Mouse (Mus musculus) ES-E14 (cell line): Measurements from ENCODE around the gene Mospd2. TPM values are rescaled to one million over a fixed set of nuclear protein-coding genes. Genes with fewer than 3 reads are reported as not detected.

Experiments
- DNase-seq: peaks from one replicate; pipeline ENCODE4 v3.0.0-alpha.2; 2013; ENCODE audit warnings: low read depth, low spot score
- H3K27ac ChIP-seq: 2 replicates; pipeline ENCODE4 v1.5.1; 2012; ENCODE audit warnings: low read depth, mild to moderate bottlenecking, low read length, moderate library complexity, mixed read lengths; ENCODE audit not compliant: poor library complexity, insufficient read depth, severe bottlenecking
- H3K36me3 ChIP-seq: 2 replicates; pipeline ENCODE4 v1.6.1; 2012; ENCODE audit warnings: mild to moderate bottlenecking, low read length, moderate library complexity, mixed read lengths; ENCODE audit not compliant: control insufficient read depth, poor library complexity, insufficient read depth, severe bottlenecking
- H3K4me1 ChIP-seq, 2 experiments: fragments of 150-350 bp in 1 of 2; sonication (generic) in 1 of 2; 2 replicates each; pipeline ENCODE4 v1.6.1; 2012; ENCODE audit warnings: low read length in 2 of 2, mild to moderate bottlenecking in 1 of 2, mixed read lengths in 1 of 2; ENCODE audit not compliant: control insufficient read depth in 2 of 2, insufficient read depth in 2 of 2, poor library complexity in 1 of 2
- H3K4me3 ChIP-seq, 2 experiments: fragments of 150-350 bp in 1 of 2; sonication (generic) in 1 of 2; 2 replicates each; pipeline ENCODE4 v1.5.1; 2012; ENCODE audit warnings: low read length in 2 of 2, low read depth in 1 of 2, mild to moderate bottlenecking in 1 of 2, mixed read lengths in 1 of 2; ENCODE audit not compliant: insufficient read depth in 1 of 2, poor library complexity in 1 of 2, severe bottlenecking in 1 of 2
- H3K9ac ChIP-seq: 2 replicates; pipeline ENCODE4 v1.6.1; 2012; ENCODE audit warnings: low read depth, mild to moderate bottlenecking, low read length, mixed read lengths; ENCODE audit not compliant: poor library complexity, insufficient read depth, severe bottlenecking
- H3K9me3 ChIP-seq: fragments of 150-350 bp; sonication (generic); 2 replicates; pipeline ENCODE4 v1.6.1; 2012; ENCODE audit warnings: low read depth, mild to moderate bottlenecking, low read length; ENCODE audit not compliant: control insufficient read depth, insufficient read depth
- CHD2 ChIP-seq: IDR thresholded peaks from 2 replicates; pipeline ENCODE4 v1.6.1; 2014; ENCODE audit warnings: mild to moderate bottlenecking, low read depth, low read length, inconsistent platforms
- HCFC1 ChIP-seq: IDR thresholded peaks from 2 replicates; pipeline ENCODE4 v1.6.1; 2012; ENCODE audit warnings: low read length, inconsistent platforms, borderline replicate concordance; ENCODE audit not compliant: insufficient read depth
- MAFK ChIP-seq: IDR thresholded peaks from 2 replicates; pipeline ENCODE4 v1.6.1; 2014; ENCODE audit warnings: mild to moderate bottlenecking, low read depth, low read length, inconsistent platforms; ENCODE audit not compliant: insufficient read depth
- ZC3H11A ChIP-seq: IDR thresholded peaks from 2 replicates; pipeline ENCODE4 v1.6.1; 2012; ENCODE audit warnings: low read depth, mild to moderate bottlenecking, inconsistent platforms, low read length, borderline replicate concordance
- ZNF384 ChIP-seq: IDR thresholded peaks from 2 replicates; pipeline ENCODE4 v1.6.1; 2012; ENCODE audit warnings: low read depth, low read length, inconsistent platforms
- in situ Hi-C, 2 experiments: fragments of 600-800 bp; cut with MboI; formaldehyde crosslinking; loops; one replicate each; pipeline ENCODE4 v1.15.1; 2025; ENCODE audit warnings: low sequenced_read_pairs in 2 of 2, inconsistent platforms in 1 of 2; ENCODE audit not compliant: unreplicated experiment in 2 of 2
- total RNA-seq: library from RNA; depleted of rRNA; stranded (reverse); fragments of 300-350 nt; gene quantifications from 2 replicates; pipeline ENCODE4 v1.2.3, GENCODE M21; 2012

Gene Mospd2
- total RNA-seq, 1 experiment, result 15.4 TPM

DNA sequence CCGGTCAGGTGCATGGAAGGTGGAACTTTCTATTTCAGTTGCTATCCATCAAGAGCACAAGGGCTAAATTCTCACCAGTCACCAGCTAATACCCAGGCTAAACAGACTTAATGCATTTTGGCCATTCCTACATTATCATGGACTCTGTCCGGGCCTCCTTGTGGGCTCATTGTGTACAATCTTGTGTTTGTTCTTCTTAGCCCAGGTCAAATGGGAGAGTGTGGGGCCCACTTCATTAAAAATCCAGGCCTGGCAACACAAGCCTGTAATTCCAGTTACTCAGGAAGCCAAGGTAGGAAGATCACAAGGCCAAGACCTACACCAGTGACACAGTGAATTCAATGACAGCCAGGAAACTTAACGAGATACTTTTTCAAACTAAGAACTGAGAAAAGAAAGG lies 9.0 kb downstream of the Mospd2 start:
- Histone ChIP-seq H3K9me3 (no peaks in the 10 kb centered on the region), H3K4me3 (no peak overlapping the region), H3K9ac (no peak overlapping the region), H3K36me3 (no peaks in the 10 kb centered on the region), H3K4me1 (no peaks in the 10 kb centered on the region), H3K27ac (no peak overlapping the region)
- no peak for TF ChIP-seq MAFK
- TF ChIP-seq HCFC1, result no peak
- TF ChIP-seq CHD2, result no peak
- TF ChIP-seq ZC3H11A, result no peak
- TF ChIP-seq ZNF384, result no peak
- in situ Hi-C loops, result no loop called here
- DNase-seq, result no peak

DNA sequence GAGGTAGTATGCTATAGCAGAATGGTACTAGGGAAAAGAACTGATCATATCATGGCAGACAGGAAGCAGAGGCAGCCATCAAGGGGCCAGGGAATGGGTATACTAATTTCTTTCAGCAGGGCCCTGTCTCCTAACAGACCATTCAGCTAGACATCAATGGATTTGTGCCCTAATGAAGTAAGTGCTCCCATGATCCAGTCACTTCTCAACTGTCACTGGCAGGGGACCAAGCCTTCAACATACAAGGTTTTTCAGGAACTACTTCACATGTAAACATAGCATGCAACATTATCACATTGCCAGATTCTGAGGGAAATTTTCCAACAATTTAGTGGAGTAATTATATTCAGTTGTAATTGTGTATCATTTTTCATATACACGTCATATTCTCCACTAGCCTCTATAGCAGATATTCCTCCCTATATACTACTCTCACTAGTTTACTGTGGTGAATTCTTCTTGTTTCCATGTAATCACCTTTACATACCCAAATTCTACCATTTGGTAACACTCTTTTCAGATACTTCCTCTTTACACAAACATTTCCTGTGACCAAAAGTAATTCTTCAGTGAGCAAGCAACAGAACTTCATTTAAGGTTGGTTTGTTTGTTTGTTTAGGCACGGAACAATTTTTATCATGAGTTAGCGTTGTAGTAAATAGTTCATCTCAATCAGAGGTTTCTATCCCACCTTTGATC lies 14.3 kb downstream of the Mospd2 start:
- Histone ChIP-seq H3K9me3 (no peaks in the 10 kb centered on the region), H3K4me1 (no peaks in the 10 kb centered on the region), H3K9ac (no peak overlapping the region), H3K27ac (no peak overlapping the region), H3K36me3 (no peaks in the 10 kb centered on the region), H3K4me3 (no peak overlapping the region)
- DNase-seq, result no peak
- no peak for TF ChIP-seq MAFK
- no peak for TF ChIP-seq ZNF384
- TF ChIP-seq HCFC1, result no peak
- TF ChIP-seq ZC3H11A, result no peak
- TF ChIP-seq CHD2, result no peak
- in situ Hi-C loops, result no loop called here

DNA sequence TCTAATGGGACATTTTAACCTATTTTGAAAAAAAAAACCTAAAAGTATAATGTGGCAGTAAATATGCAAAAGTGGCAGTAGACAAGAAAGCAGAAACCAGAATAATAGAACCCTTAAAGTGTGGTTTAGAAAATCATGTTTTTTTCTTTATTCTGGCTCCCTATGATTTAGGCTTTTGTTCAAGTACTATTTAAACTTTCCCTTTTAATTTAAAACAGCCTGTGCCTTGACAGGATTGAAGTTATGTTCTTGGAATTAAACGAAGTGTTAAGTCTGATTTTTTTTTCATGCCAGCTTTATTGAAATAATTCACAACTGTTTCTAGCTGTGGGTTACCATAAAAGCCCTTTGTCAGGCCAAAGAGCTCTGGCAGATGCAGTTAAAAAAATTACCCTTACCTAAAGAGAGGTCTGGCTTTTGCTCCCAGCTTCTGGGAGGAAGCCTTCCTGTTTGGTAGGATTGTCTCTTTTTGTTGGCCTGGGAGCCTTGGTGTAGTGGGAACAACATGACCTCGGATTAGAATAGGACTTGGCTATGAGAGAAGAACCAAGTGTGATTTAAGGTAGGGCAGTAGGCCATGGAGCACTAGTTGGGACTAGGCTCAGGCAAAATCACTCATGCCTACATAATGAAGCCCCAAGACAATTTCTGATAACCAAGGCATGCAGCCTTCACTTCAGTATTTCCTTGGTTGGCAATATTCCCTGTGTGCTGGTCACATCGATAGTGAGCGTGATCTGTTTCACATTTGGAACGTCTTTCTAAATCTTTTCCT lies 27.4 kb downstream of the Mospd2 start:
- Histone ChIP-seq H3K4me1 (no peaks in the 10 kb centered on the region), H3K9me3 (no peaks in the 10 kb centered on the region), H3K4me3 (no peak overlapping the region), H3K36me3 (no peaks in the 10 kb centered on the region), H3K27ac (no peak overlapping the region), H3K9ac (no peak overlapping the region)
- in situ Hi-C loops, result no loop called here
- TF ChIP-seq ZNF384 (no peak), MAFK (no peak), HCFC1 (no peak), CHD2 (no peak), ZC3H11A (no peak)
- DNase-seq, result no peak

DNA sequence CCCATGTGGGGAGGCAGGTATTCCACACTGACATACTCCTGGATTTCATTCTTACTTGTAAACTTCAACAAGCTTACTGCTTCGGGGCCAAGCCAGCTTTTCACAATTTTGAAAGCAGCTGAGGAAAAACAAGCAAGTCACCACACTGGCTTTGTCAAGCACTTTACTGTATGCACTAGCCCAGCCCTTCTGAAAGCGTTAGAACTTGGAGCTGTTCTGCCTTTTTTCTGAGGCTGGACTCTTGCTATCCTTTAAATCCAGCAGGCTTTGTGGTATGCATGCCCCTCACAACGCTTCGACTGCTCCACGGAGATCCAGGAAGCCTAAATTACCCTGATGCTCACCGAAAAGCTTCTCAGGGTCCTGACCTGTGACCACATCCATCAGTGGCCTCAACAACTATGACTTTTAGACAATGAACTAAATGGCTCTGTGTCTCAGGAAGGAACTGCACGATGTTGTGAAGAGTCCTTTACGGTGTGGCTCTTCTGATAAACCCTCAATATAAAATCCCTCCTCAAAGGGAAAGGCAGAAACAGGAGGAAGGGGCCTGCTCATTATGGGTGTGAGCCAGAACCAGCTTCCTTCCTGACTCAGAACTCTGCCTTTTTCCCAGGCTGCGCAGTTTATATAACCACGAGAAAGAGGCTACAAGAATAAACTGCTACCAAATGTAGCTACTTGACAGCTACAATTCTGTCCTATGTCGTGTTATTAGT lies 28.2 kb downstream of the Mospd2 start:
- in situ Hi-C loops, result no loop called here
- H3K4me3 ChIP-seq, result no peak overlapping the region
- TF ChIP-seq ZC3H11A (no peak), ZNF384 (no peak), MAFK (no peak), CHD2 (no peak), HCFC1 (no peak)
- no peaks in the 10 kb centered on the region for H3K36me3 ChIP-seq
- no peaks in the 10 kb centered on the region for H3K9me3 ChIP-seq
- H3K9ac ChIP-seq, result no peak overlapping the region
- H3K27ac ChIP-seq, result no peak overlapping the region
- no peak for DNase-seq
- H3K4me1 ChIP-seq, result no peaks in the 10 kb centered on the region
